14 mouse cellular contexts compared by ENCODE assay signal in genomic region chr2:157536476-157537081, GRCm38 (mm10). TPM values are rescaled to one million over a fixed set of nuclear protein-coding genes. Genes with fewer than 3 reads are reported as not detected.
DNase-seq lines count a peak whose midpoint lies in the region; ATAC-seq and TF ChIP-seq lines count a peak whose summit lies in the region.
"Had no signal": no experiment of that assay in that cellular context is flagged by ENCODE, and none has a peak within 500 bp of the region (broad histone marks: within the 10 kb centered on the region; RNA-seq: fewer than 3 reads in every experiment).

No protein-coding gene starts in this region.

- no peak overlapping the region for H3K4me2 ChIP-seq in heart, postnatal 0 days (ENCODE audit: low read depth, low read length)
- no peak overlapping the region for H3K4me2 ChIP-seq in hindbrain, embryonic 12.5 days (replicated peaks)
- no peak overlapping the region for H3K4me2 ChIP-seq in midbrain, embryonic 14.5 days (ENCODE audit: low read length)
- H3K4me2 ChIP-seq in kidney, embryonic 16.5 days (replicated peaks; ENCODE audit: low read depth, low read length) = no peak overlapping the region

- ATAC-seq in heart, postnatal 0 days (ENCODE audit: insufficient read depth, low read depth) = peak; percentile 20; the same call in 1 of the 2 replicates
- no peak for ATAC-seq in hindbrain, embryonic 12.5 days (ENCODE audit: low FRiP score)
- no peak for ATAC-seq in midbrain, embryonic 14.5 days (ENCODE audit: low FRiP score, low TSS enrichment)
- ATAC-seq in kidney, embryonic 16.5 days (ENCODE audit: low FRiP score, low TSS enrichment) = no peak
- ATAC-seq: Patski had no signal

- H3K4me1 ChIP-seq in heart, postnatal 0 days (ENCODE audit: control insufficient read depth, insufficient read depth) = peaks cover 6% of the 10 kb centered on the region; the same call in 1 of the 2 replicates
- H3K4me1 ChIP-seq in hindbrain, embryonic 12.5 days = peaks cover 53% of the 10 kb centered on the region
- H3K4me1 ChIP-seq in midbrain, embryonic 14.5 days (ENCODE audit: control insufficient read depth, insufficient read depth, low read length) = peaks cover 65% of the 10 kb centered on the region
- no peaks in the 10 kb centered on the region for H3K4me1 ChIP-seq in kidney, embryonic 16.5 days (ENCODE audit: insufficient read depth, low read length)

- 34% methylated on average over 7 of the region's 7 CpGs for WGBS in heart, postnatal 0 days
- 46% methylated on average over 7 of the region's 7 CpGs for WGBS in hindbrain, embryonic 12.5 days
- 54% methylated on average over 7 of the region's 7 CpGs for WGBS in midbrain, embryonic 14.5 days
- WGBS in kidney, embryonic 16.5 days = 49% methylated on average over 7 of the region's 7 CpGs

- H3K9ac ChIP-seq in heart, postnatal 0 days (replicated peaks; ENCODE audit: low read depth, low read length) = no peak overlapping the region
- no peak overlapping the region for H3K9ac ChIP-seq in hindbrain, embryonic 12.5 days
- no peak overlapping the region for H3K9ac ChIP-seq in midbrain, embryonic 14.5 days (replicated peaks; ENCODE audit: low read length)
- H3K9ac ChIP-seq in kidney, embryonic 16.5 days (replicated peaks; ENCODE audit: low read length) = no peak overlapping the region

- no peak for TF ChIP-seq CTCF in heart, postnatal 0 days (IDR thresholded peaks at IDR 0.05; ENCODE audit: low read depth)
- no peak for TF ChIP-seq CTCF in layer of hippocampus, adult 2 months (conservative IDR thresholded peaks at IDR 0.05)

- H3K4me3 ChIP-seq in heart, postnatal 0 days (ENCODE audit: low read depth, low read length) = no peak overlapping the region
- H3K4me3 ChIP-seq in hindbrain, embryonic 12.5 days = no peak overlapping the region
- H3K4me3 ChIP-seq in midbrain, embryonic 14.5 days (replicated peaks; ENCODE audit: low read depth, low read length) = no peak overlapping the region
- H3K4me3 ChIP-seq in layer of hippocampus, adult 2 months = no peak overlapping the region
- no peak overlapping the region for H3K4me3 ChIP-seq in kidney, embryonic 16.5 days (ENCODE audit: low read length)
- H3K4me3 ChIP-seq: heart, adult 2 months had no signal

- H3K9me3 ChIP-seq in heart, postnatal 0 days (replicated peaks; ENCODE audit: control insufficient read depth, low read length) = no peaks in the 10 kb centered on the region
- no peaks in the 10 kb centered on the region for H3K9me3 ChIP-seq in hindbrain, embryonic 12.5 days (replicated peaks)
- no peaks in the 10 kb centered on the region for H3K9me3 ChIP-seq in midbrain, embryonic 14.5 days (ENCODE audit: control insufficient read depth, low read length)
- no peaks in the 10 kb centered on the region for H3K9me3 ChIP-seq in kidney, embryonic 16.5 days (ENCODE audit: low read length)

- no peak for DNase-seq in heart, postnatal 0 days (ENCODE audit: low spot score)
- no peak for DNase-seq in heart, adult 9 months (ENCODE audit: low spot score in 2 of 2)
- DNase-seq in embryo, embryonic 9.5 days (ENCODE audit: extremely low spot score) = peak; percentile 49
- DNase-seq in midbrain, embryonic 14.5 days = no peak
- DNase-seq in layer of hippocampus, adult 2 months (ENCODE audit: low spot score in 2 of 2) = no peak
- DNase-seq in T-cell, adult 2 months (ENCODE audit: low spot score) = no peak
- DNase-seq: adrenal gland, postnatal 25 days; cerebellum, adult 18-20 months; heart, adult 2 months; kidney, postnatal 14 days had no signal

- no peaks in the 10 kb centered on the region; the same call in 1 of the 2 replicates for H3K36me3 ChIP-seq in heart, postnatal 0 days (replicated peaks; ENCODE audit: control insufficient read depth, insufficient read depth, low read length)
- no peaks in the 10 kb centered on the region for H3K36me3 ChIP-seq in hindbrain, embryonic 12.5 days
- H3K36me3 ChIP-seq in midbrain, embryonic 14.5 days (ENCODE audit: control insufficient read depth, insufficient read depth, low read length) = no peaks in the 10 kb centered on the region; the same call in 1 of the 2 replicates
- no peaks in the 10 kb centered on the region for H3K36me3 ChIP-seq in kidney, embryonic 16.5 days (ENCODE audit: insufficient read depth, low read length)

- H3K27me3 ChIP-seq in heart, postnatal 0 days (ENCODE audit: control insufficient read depth, insufficient read depth, low read length) = no peaks in the 10 kb centered on the region
- H3K27me3 ChIP-seq in hindbrain, embryonic 12.5 days = peaks cover 4% of the 10 kb centered on the region; the same call in 1 of the 2 replicates
- no peaks in the 10 kb centered on the region for H3K27me3 ChIP-seq in midbrain, embryonic 14.5 days (ENCODE audit: control insufficient read depth, insufficient read depth, low read length)
- H3K27me3 ChIP-seq in kidney, embryonic 16.5 days (ENCODE audit: insufficient read depth, low read length) = no peaks in the 10 kb centered on the region

- no peak overlapping the region for H3K27ac ChIP-seq in heart, postnatal 0 days (ENCODE audit: low read depth)
- H3K27ac ChIP-seq in hindbrain, embryonic 12.5 days = peak overlapping the region; percentile 73
- peak overlapping the region; percentile 81 for H3K27ac ChIP-seq in midbrain, embryonic 14.5 days (replicated peaks; ENCODE audit: low read depth, low read length)
- H3K27ac ChIP-seq in layer of hippocampus, adult 2 months = no peak overlapping the region; the same call in 1 of the 2 replicates
- H3K27ac ChIP-seq in kidney, embryonic 16.5 days (ENCODE audit: low read length) = no peak overlapping the region
- H3K27ac ChIP-seq: heart, adult 2 months had no signal

- no peak for TF ChIP-seq EP300 in heart, postnatal 0 days (IDR thresholded peaks at IDR 0.05; ENCODE audit: low read depth)

RNA-seq across cellular contexts. Expression of gene Nnat, which starts 23.3 kb away (rescaled TPM):
- total RNA-seq in heart, postnatal 0 days (2014; rRNA removed; ENCODE audit: low replicate concordance) = 23.8 and 27.9 TPM in 2 replicates
- 13.1 and 13.8 TPM in 2 replicates for polyA plus RNA-seq in heart, postnatal 0 days (2015; fragmentation: Nextera tagmentation; extraction: Ambion mirVana)
- 3,841 and 3,900 TPM in 2 replicates for polyA plus RNA-seq in hindbrain, embryonic 12.5 days (2016; fragmentation: Nextera tagmentation; extraction: Ambion mirVana)
- polyA plus RNA-seq in midbrain, embryonic 14.5 days (2014; fragmentation: Nextera tagmentation; extraction: Ambion mirVana) = 7,465 and 9,945 TPM in 2 replicates
- total RNA-seq in layer of hippocampus, adult 2 months (2021) = 100 to 1,000 TPM; 437 to 558 TPM
- 227 and 246 TPM in 2 replicates for polyA plus RNA-seq in kidney, embryonic 16.5 days (2015; fragmentation: Nextera tagmentation; extraction: Ambion mirVana)
- total RNA-seq: megakaryocyte-erythroid progenitor cell, adult 5-6 weeks had no signal

RNA-seq across cellular contexts. Expression of gene Blcap, which starts 34.5 kb away (rescaled TPM):
- total RNA-seq in heart, postnatal 0 days (2014; rRNA removed; ENCODE audit: low replicate concordance) = 33.1 and 35.5 TPM in 2 replicates
- polyA plus RNA-seq in heart, postnatal 0 days (2015; fragmentation: Nextera tagmentation; extraction: Ambion mirVana) = 48.9 and 49.5 TPM in 2 replicates
- 139 and 140 TPM in 2 replicates for polyA plus RNA-seq in hindbrain, embryonic 12.5 days (2016; fragmentation: Nextera tagmentation; extraction: Ambion mirVana)
- polyA plus RNA-seq in midbrain, embryonic 14.5 days (2014; fragmentation: Nextera tagmentation; extraction: Ambion mirVana) = 353 and 397 TPM in 2 replicates
- 100 to 1,000 TPM; 131 to 139 TPM for total RNA-seq in layer of hippocampus, adult 2 months (2021)
- polyA plus RNA-seq in kidney, embryonic 16.5 days (2015; fragmentation: Nextera tagmentation; extraction: Ambion mirVana) = 55.8 and 60.8 TPM in 2 replicates

Comparison
In these comparisons a context has a peak if more than half of its experiments do, and no peak if none do; other contexts are left out.
1. H3K27ac ChIP-seq: peak in hindbrain, embryonic 12.5 days (single experiment) and midbrain, embryonic 14.5 days (single experiment); none in heart, postnatal 0 days (single experiment), layer of hippocampus, adult 2 months (single experiment) and kidney, embryonic 16.5 days (single experiment).
2. RNA of gene Nnat, which starts 23.3 kb away (polyA plus RNA-seq): 7,465 to 9,945 TPM in midbrain, embryonic 14.5 days and 3,841 to 3,900 TPM in hindbrain, embryonic 12.5 days; 227 to 246 TPM in kidney, embryonic 16.5 days and 13.1 to 13.8 TPM in heart, postnatal 0 days; every median in the first group is over 10 times any median in the second.